Mouse (Mus musculus) MEL (cell line): ENCODE results near the gene Tln2.

ENCODE experiments used
- CTCF ChIP-seq, 3 experiments: IDR thresholded peaks in 2 of 3; conservative IDR thresholded peaks in 1 of 3; 2 replicates each; pipeline ENCODE4 v1.5.1; 2011 to 2012; ENCODE audit warnings: low read length in 3 of 3, low read depth in 2 of 3, mild to moderate bottlenecking in 2 of 3, improper control_type of control experiment in 1 of 3, inconsistent platforms in 1 of 3, mixed read lengths in 1 of 3, moderate library complexity in 1 of 3; ENCODE audit not compliant: control insufficient read depth in 1 of 3, insufficient read depth in 1 of 3, poor library complexity in 1 of 3, severe bottlenecking in 1 of 3
- MXI1 ChIP-seq: IDR thresholded peaks from 2 replicates; pipeline ENCODE4 v1.6.1; 2011; ENCODE audit warnings: mild to moderate bottlenecking, low read depth, low read length, improper control_type of control experiment
- ZNF384 ChIP-seq: IDR thresholded peaks from 2 replicates; pipeline ENCODE4 v1.6.1; 2012; ENCODE audit warnings: low read depth, mild to moderate bottlenecking, inconsistent platforms, low read length, improper control_type of control experiment

DNA sequence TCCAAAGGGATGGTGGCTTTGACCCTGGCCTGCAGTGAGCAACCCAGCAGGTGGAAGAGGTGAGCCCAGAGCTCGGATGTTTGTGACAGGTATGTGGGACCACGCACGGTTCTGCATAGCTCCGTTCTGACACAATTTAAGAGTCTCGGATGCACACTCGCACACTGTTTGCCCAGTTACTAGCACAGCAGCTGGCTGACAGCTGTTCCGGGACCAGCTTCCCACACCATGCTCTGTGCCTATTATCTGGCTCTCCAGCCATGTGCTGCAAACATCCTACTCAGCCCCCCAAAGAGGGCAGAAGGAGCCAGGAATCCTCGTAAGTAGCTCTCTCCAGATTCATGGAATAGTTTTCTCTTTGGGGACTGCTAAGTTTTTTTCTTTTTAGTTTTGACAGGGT is 17.6 kb downstream of the Tln2 start:
- TF ChIP-seq MXI1, result no peak
- no peak for TF ChIP-seq CTCF (IDR thresholded peaks at IDR 0.05 in 2 of 3, conservative IDR thresholded peaks at IDR 0.05 in 1 of 3; ENCODE audit: control insufficient read depth in 1 of 3, insufficient read depth in 1 of 3, low read depth in 2 of 3, low read length in 3 of 3, poor library complexity in 1 of 3, severe bottlenecking in 1 of 3)
- TF ChIP-seq ZNF384, result no peak
